Mouse (Mus musculus) myocyte (in vitro differentiated cells): ENCODE data around the gene BC048679. TPM values are rescaled to one million over a fixed set of nuclear protein-coding genes. Genes with fewer than 3 reads are reported as not detected.

Experiments
- H3K27me3 ChIP-seq: one replicate; pipeline ENCODE4 v1.6.1; 2011; ENCODE audit not compliant: control insufficient read depth, insufficient read depth, insufficient read length
- H3K36me3 ChIP-seq: one replicate; pipeline ENCODE4 v1.6.1; 2011; ENCODE audit not compliant: control insufficient read depth, insufficient read depth
- H3K4me2 ChIP-seq: one replicate; pipeline ENCODE4 v1.6.1; 2011; ENCODE audit warnings: low read depth, control low read depth
- H3K4me3 ChIP-seq: one replicate; pipeline ENCODE4 v1.5.1; 2011; ENCODE audit warnings: mild to moderate bottlenecking, control low read depth, moderate library complexity
- H3K79me2 ChIP-seq: one replicate; pipeline ENCODE4 v1.6.1; 2011; ENCODE audit not compliant: control insufficient read depth, insufficient read depth
- H3ac ChIP-seq: one replicate; pipeline ENCODE4 v1.6.1; 2011; ENCODE audit not compliant: control insufficient read depth, insufficient read length
- CEBPB ChIP-seq: IDR thresholded peaks from 2 replicates; pipeline ENCODE4 v1.6.1; 2011; ENCODE audit warnings: mild to moderate bottlenecking, moderate library complexity; ENCODE audit not compliant: poor library complexity, insufficient read depth, severe bottlenecking
- MYOG ChIP-seq, 3 experiments: IDR thresholded peaks; one replicate each; pipeline ENCODE4 v1.6.1; 2011; ENCODE audit warnings: control low read depth in 2 of 3, low read depth in 2 of 3, mild to moderate bottlenecking in 2 of 3; ENCODE audit not compliant: insufficient read length in 2 of 3, control insufficient read depth in 1 of 3, insufficient read depth in 1 of 3
- POLR2AphosphoS2 ChIP-seq: IDR thresholded peaks from one replicate; pipeline ENCODE4 v1.6.1; 2011; ENCODE audit warnings: low read depth, control low read depth; ENCODE audit not compliant: insufficient read length
- REST ChIP-seq: IDR thresholded peaks from one replicate; pipeline ENCODE4 v1.6.1; 2011; ENCODE audit warnings: mild to moderate bottlenecking, control low read depth, moderate library complexity; ENCODE audit not compliant: insufficient read depth, insufficient read length
- USF1 ChIP-seq: IDR thresholded peaks from one replicate; pipeline ENCODE4 v1.6.1; 2011; ENCODE audit warnings: low read depth, mild to moderate bottlenecking, control low read depth, moderate library complexity
- polyA plus RNA-seq: library from polyadenylated mRNA; unstranded; fragments of >200 nt; fragmentation: generic; extraction: Trizol; gene quantifications from one replicate; pipeline ENCODE4 v1.2.1, GENCODE M21; 2012; ENCODE audit warnings: missing spikeins

Gene BC048679
- polyA plus RNA-seq, 1 experiment = not detected

- no peak overlapping the region for H3K4me3 ChIP-seq
- H3ac ChIP-seq = no peak overlapping the region
- H3K79me2 ChIP-seq = no peaks in the 10 kb centered on the region
- peaks cover 35% of the 10 kb centered on the region for H3K27me3 ChIP-seq
- H3K36me3 ChIP-seq = no peaks in the 10 kb centered on the region
- H3K4me2 ChIP-seq = no peak overlapping the region
- no peak for TF ChIP-seq REST
- no peak for TF ChIP-seq MYOG (IDR thresholded peaks at IDR 0.05; ENCODE audit: control insufficient read depth in 1 of 3, insufficient read depth in 1 of 3, insufficient read length in 2 of 3, low read depth in 2 of 3)
- TF ChIP-seq POLR2AphosphoS2 = no peak
- TF ChIP-seq USF1 = no peak
- no peak for TF ChIP-seq CEBPB
These were observed 45.1 kb downstream of the BC048679 start for GRCm38 (mm10) chr7:81452971-81453441.

Other genes with a start within 250 kb of the BC048679 start
- 2,418 TPM for gene Rps17, start 153.0 kb downstream of the BC048679 start, polyA plus RNA-seq
- gene Cpeb1, start 42.8 kb downstream of the BC048679 start, polyA plus RNA-seq = 1.3 TPM
- not detected for gene Ap3b2, start 4.4 kb downstream of the BC048679 start, polyA plus RNA-seq
- gene Fsd2, start 68.7 kb upstream of the BC048679 start, polyA plus RNA-seq = 4.8 TPM
- gene Whamm, start 73.0 kb upstream of the BC048679 start, polyA plus RNA-seq = 4.0 TPM
- not detected for gene Homer2, start 209.2 kb upstream of the BC048679 start, polyA plus RNA-seq